Comparison of ENCODE assay signal across 23 mouse cellular contexts in the genomic region with DNA sequence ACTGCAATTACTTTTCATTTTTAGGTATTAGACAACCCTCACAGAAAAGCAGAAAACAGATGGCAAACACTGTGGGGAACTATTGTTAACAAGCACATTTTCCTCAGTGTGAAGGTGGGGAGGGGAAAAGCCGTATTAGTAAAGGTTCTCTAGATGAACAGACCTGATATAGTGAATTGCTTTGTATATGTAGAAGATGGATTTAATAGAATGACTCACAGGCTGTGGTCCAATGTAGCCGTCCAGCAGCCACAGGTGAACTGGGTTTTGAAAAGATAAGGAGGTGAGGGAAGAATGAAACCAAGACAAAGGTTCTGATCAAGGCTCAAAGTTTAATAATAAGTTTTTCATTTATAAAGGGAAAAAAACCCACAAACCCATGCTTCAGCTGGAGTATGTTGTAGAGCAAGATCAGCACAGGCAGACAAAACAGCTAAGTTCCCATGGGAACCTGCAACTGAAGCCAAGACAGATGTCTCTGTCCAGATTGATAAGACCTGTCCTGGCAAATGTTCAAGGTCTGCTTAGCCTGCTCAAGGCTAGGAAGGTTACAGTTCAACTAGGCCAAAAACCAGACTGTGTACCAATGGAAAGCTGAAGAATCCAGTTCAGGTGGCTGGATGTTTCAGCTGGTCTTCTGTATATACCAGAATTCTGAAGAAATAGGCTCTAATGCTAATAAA. TPM values are rescaled to one million over a fixed set of nuclear protein-coding genes. Genes with fewer than 3 reads are reported as not detected.
A peak's percentile ranks its signal among the peaks of the same experiment; 100 is the strongest.
DNase-seq lines count a peak whose midpoint lies in the region; ATAC-seq lines count a peak whose summit lies in the region.
"Had no signal": no experiment of that assay in that cellular context is flagged by ENCODE, and none has a peak within 500 bp of the region (broad histone marks: within the 10 kb centered on the region; RNA-seq: fewer than 3 reads in every experiment).

No protein-coding gene starts in this region.

- H3K27me3 ChIP-seq in embryonic facial prominence, embryonic 14.5 days (replicated peaks; ENCODE audit: control insufficient read depth, insufficient read depth, low read length), result no peaks in the 10 kb centered on the region
- no peaks in the 10 kb centered on the region for H3K27me3 ChIP-seq in embryonic facial prominence, embryonic 10.5 days (replicated peaks; ENCODE audit: low read depth, poor library complexity, severe bottlenecking)
- H3K27me3 ChIP-seq in liver, embryonic 16.5 days (ENCODE audit: control insufficient read depth, insufficient read depth, low read depth, low read length), result no peaks in the 10 kb centered on the region
- H3K27me3 ChIP-seq: forebrain, embryonic 13.5 days; liver, embryonic 13.5 days; megakaryocyte, embryonic 14.5 days had no signal

- no peak overlapping the region for H3K9ac ChIP-seq in embryonic facial prominence, embryonic 14.5 days (ENCODE audit: low read depth, low read length)
- H3K9ac ChIP-seq in liver, embryonic 16.5 days (ENCODE audit: low read depth, low read length), result no peak overlapping the region
- H3K9ac ChIP-seq: forebrain, embryonic 13.5 days; liver, embryonic 13.5 days had no signal

- H3K36me3 ChIP-seq in embryonic facial prominence, embryonic 14.5 days (ENCODE audit: control insufficient read depth, insufficient read depth, low read length), result no peaks in the 10 kb centered on the region
- H3K36me3 ChIP-seq in embryonic facial prominence, embryonic 10.5 days (replicated peaks), result no peaks in the 10 kb centered on the region
- H3K36me3 ChIP-seq in liver, embryonic 16.5 days (ENCODE audit: control insufficient read depth, insufficient read depth), result no peaks in the 10 kb centered on the region
- H3K36me3 ChIP-seq: liver, embryonic 13.5 days had no signal

- H3K9me3 ChIP-seq in embryonic facial prominence, embryonic 14.5 days (ENCODE audit: control insufficient read depth, low read length), result no peaks in the 10 kb centered on the region
- H3K9me3 ChIP-seq in embryonic facial prominence, embryonic 10.5 days, result no peaks in the 10 kb centered on the region
- no peaks in the 10 kb centered on the region for H3K9me3 ChIP-seq in liver, embryonic 16.5 days (replicated peaks; ENCODE audit: control insufficient read depth, low read length)
- H3K9me3 ChIP-seq: forebrain, embryonic 13.5 days; liver, embryonic 13.5 days; megakaryocyte, embryonic 14.5 days had no signal

- DNase-seq in embryonic facial prominence, embryonic 14.5 days (ENCODE audit: low spot score), result peak; percentile 1
- DNase-seq in embryonic facial prominence, embryonic 10.5 days (ENCODE audit: low spot score), result no peak
- peak; percentile 43 for DNase-seq in ovary, adult 18-20 months (ENCODE audit: low spot score)
- DNase-seq in ovary, postnatal 10 days (ENCODE audit: low spot score), result no peak
- DNase-seq in MEL-GATA-1-ER (ENCODE audit: extremely low read depth, low read depth), result peak; percentile 26
- no peak for DNase-seq in kidney, adult 11 months
- no peak for DNase-seq in B cell, adult 2 months
- DNase-seq: adrenal gland, adult 8-10 months; cerebellum, postnatal 14 days; gastrocnemius, postnatal 10 days; heart, postnatal 4 days; kidney, adult 9 months; kidney, postnatal 25 days; left cerebral cortex, postnatal 4 days; liver, embryonic 13.5 days; lung, postnatal 14 days; thymus, postnatal 14 days had no signal

- H3K4me1 ChIP-seq in embryonic facial prominence, embryonic 14.5 days (ENCODE audit: control insufficient read depth, insufficient read depth, low read length), result no peaks in the 10 kb centered on the region
- H3K4me1 ChIP-seq in embryonic facial prominence, embryonic 10.5 days, result no peaks in the 10 kb centered on the region
- no peaks in the 10 kb centered on the region for H3K4me1 ChIP-seq in liver, embryonic 16.5 days (ENCODE audit: control insufficient read depth, low read depth, low read length)
- H3K4me1 ChIP-seq: forebrain, embryonic 13.5 days; liver, embryonic 13.5 days; megakaryocyte, embryonic 14.5 days had no signal

- ATAC-seq in embryonic facial prominence, embryonic 14.5 days (ENCODE audit: low read depth), result no peak
- peak; percentile 66 for ATAC-seq in liver, embryonic 16.5 days (ENCODE audit: low read depth)
- ATAC-seq: forebrain, embryonic 13.5 days; hindbrain, embryonic 16.5 days had no signal

- H3K27ac ChIP-seq in embryonic facial prominence, embryonic 14.5 days (replicated peaks; ENCODE audit: low read depth, low read length), result no peak overlapping the region
- H3K27ac ChIP-seq in embryonic facial prominence, embryonic 10.5 days (replicated peaks), result no peak overlapping the region
- no peak overlapping the region for H3K27ac ChIP-seq in liver, embryonic 16.5 days (ENCODE audit: low read length)
- H3K27ac ChIP-seq: forebrain, embryonic 13.5 days; liver, embryonic 13.5 days had no signal

- H3K4me3 ChIP-seq in embryonic facial prominence, embryonic 14.5 days (ENCODE audit: low read depth, low read length), result no peak overlapping the region
- H3K4me3 ChIP-seq in embryonic facial prominence, embryonic 10.5 days, result no peak overlapping the region
- no peak overlapping the region for H3K4me3 ChIP-seq in liver, embryonic 16.5 days (ENCODE audit: low read depth, low read length)
- H3K4me3 ChIP-seq: forebrain, embryonic 13.5 days; liver, embryonic 13.5 days; megakaryocyte, embryonic 14.5 days had no signal

- WGBS in embryonic facial prominence, embryonic 14.5 days, result 80% methylated on average over 2 of the region's 2 CpGs
- WGBS in embryonic facial prominence, embryonic 10.5 days, result 80% methylated on average over 2 of the region's 2 CpGs
- 29% methylated on average over 2 of the region's 2 CpGs for WGBS in liver, embryonic 16.5 days (ENCODE audit: insufficient replicate concordance)

- H3K4me2 ChIP-seq in embryonic facial prominence, embryonic 14.5 days (ENCODE audit: low read depth, low read length), result no peak overlapping the region
- H3K4me2 ChIP-seq in liver, embryonic 16.5 days (ENCODE audit: low read depth, low read length), result no peak overlapping the region
- H3K4me2 ChIP-seq: forebrain, embryonic 13.5 days; liver, embryonic 13.5 days had no signal

RNA-seq across cellular contexts. Expression of a gene that starts 21.5 kb away (rescaled TPM):
- polyA plus RNA-seq in embryonic facial prominence, embryonic 14.5 days (2014; fragmentation: Nextera tagmentation; extraction: Ambion mirVana), result not detected in 2 replicates
- polyA plus RNA-seq in embryonic facial prominence, embryonic 10.5 days (2016; fragmentation: Nextera tagmentation; extraction: Ambion mirVana), result not detected in 2 replicates
- polyA plus RNA-seq in liver, embryonic 16.5 days (2015; fragmentation: Nextera tagmentation; extraction: Ambion mirVana), result 0.01 TPM in 1 of 2 replicates, not detected in the other
- polyA plus RNA-seq: forebrain, embryonic 13.5 days; heart, embryonic 14.5 days; stomach, embryonic 14.5 days had no signal

RNA-seq across cellular contexts. Expression of a gene that starts 50.0 kb away (rescaled TPM):
- 1.7 and 2.2 TPM in 2 replicates for polyA plus RNA-seq in embryonic facial prominence, embryonic 14.5 days (2014; fragmentation: Nextera tagmentation; extraction: Ambion mirVana)
- not detected in 2 replicates for polyA plus RNA-seq in embryonic facial prominence, embryonic 10.5 days (2016; fragmentation: Nextera tagmentation; extraction: Ambion mirVana)
- polyA plus RNA-seq in liver, embryonic 16.5 days (2015; fragmentation: Nextera tagmentation; extraction: Ambion mirVana), result 1.2 and 1.3 TPM in 2 replicates
- polyA plus RNA-seq: forebrain, embryonic 13.5 days; heart, embryonic 14.5 days had no signal

RNA-seq across cellular contexts. Expression of a gene that starts 56.9 kb away (rescaled TPM):
- not detected in 2 replicates for polyA plus RNA-seq in embryonic facial prominence, embryonic 14.5 days (2014; fragmentation: Nextera tagmentation; extraction: Ambion mirVana)
- not detected in 2 replicates for polyA plus RNA-seq in embryonic facial prominence, embryonic 10.5 days (2016; fragmentation: Nextera tagmentation; extraction: Ambion mirVana)
- 0.01 TPM in 1 of 2 replicates, not detected in the other for polyA plus RNA-seq in liver, embryonic 16.5 days (2015; fragmentation: Nextera tagmentation; extraction: Ambion mirVana)
- polyA plus RNA-seq: forebrain, embryonic 13.5 days; heart, embryonic 14.5 days; liver, embryonic 13.5 days; stomach, embryonic 14.5 days had no signal

Comparison
In these comparisons a context has a peak if more than half of its experiments do, and no peak if none do; other contexts are left out.
1. DNase-seq: peak in embryonic facial prominence, embryonic 14.5 days (single experiment), ovary, adult 18-20 months (single experiment) and MEL-GATA-1-ER (single experiment); none in embryonic facial prominence, embryonic 10.5 days (single experiment), ovary, postnatal 10 days (single experiment), kidney, adult 11 months (single experiment) and B cell, adult 2 months (0 of 2).